Mouse (Mus musculus) C2C12 (cell line): ENCODE measurements around the gene Mff. TPM values are rescaled to one million over a fixed set of nuclear protein-coding genes. Genes with fewer than 3 reads are reported as not detected.

Experiments
- H3K27me3 ChIP-seq: one replicate; pipeline ENCODE4 v1.6.1; 2011; ENCODE audit not compliant: control insufficient read depth, insufficient read depth, insufficient read length
- H3K36me3 ChIP-seq: one replicate; pipeline ENCODE4 v1.6.1; 2011; ENCODE audit not compliant: control insufficient read depth, insufficient read depth
- H3K4me3 ChIP-seq: one replicate; pipeline ENCODE4 v1.5.1; 2011; ENCODE audit warnings: mild to moderate bottlenecking, control low read depth; ENCODE audit not compliant: poor library complexity, insufficient read depth, severe bottlenecking
- H3K79me2 ChIP-seq: one replicate; pipeline ENCODE4 v1.6.1; 2011; ENCODE audit not compliant: control insufficient read depth, insufficient read depth
- H3K79me3 ChIP-seq: one replicate; pipeline ENCODE4 v1.6.1; 2011; ENCODE audit warnings: low read depth, control low read depth
- H3ac ChIP-seq: one replicate; pipeline ENCODE3; 2011; ENCODE audit warnings: low read depth; ENCODE audit not compliant: control insufficient read depth, insufficient read length
- CEBPB ChIP-seq: IDR thresholded peaks from one replicate; pipeline ENCODE4 v1.6.1; 2011; ENCODE audit warnings: low read depth, mild to moderate bottlenecking, control low read depth, moderate library complexity
- CTCF ChIP-seq: IDR thresholded peaks from one replicate; pipeline ENCODE4 v1.5.1; 2011; ENCODE audit not compliant: control insufficient read depth, insufficient read depth, insufficient read length
- FOSL1 ChIP-seq: IDR thresholded peaks from one replicate; pipeline ENCODE4 v1.8.0; 2011; ENCODE audit warnings: mild to moderate bottlenecking, low read length; ENCODE audit not compliant: poor library complexity, insufficient read depth, severe bottlenecking
- MAX ChIP-seq: IDR thresholded peaks from one replicate; pipeline ENCODE4 v1.6.1; 2011; ENCODE audit warnings: mild to moderate bottlenecking, control low read depth
- MYOD1 ChIP-seq: IDR thresholded peaks from one replicate; pipeline ENCODE4 v1.6.1; 2011; ENCODE audit warnings: low read depth; ENCODE audit not compliant: control insufficient read depth, insufficient read length
- MYOG ChIP-seq: IDR thresholded peaks from one replicate; pipeline ENCODE4 v1.6.1; 2011; ENCODE audit not compliant: control insufficient read depth, insufficient read length; ENCODE audit errors: extremely low read depth
- USF1 ChIP-seq: IDR thresholded peaks from one replicate; pipeline ENCODE4 v1.6.1; 2011; ENCODE audit warnings: low read depth, mild to moderate bottlenecking, control low read depth, moderate library complexity
- polyA plus RNA-seq: library from polyadenylated mRNA; unstranded; fragments of >200 nt; fragmentation: generic; extraction: Trizol; gene quantifications from one replicate; pipeline ENCODE4 v1.2.1, GENCODE M21; 2012; ENCODE audit warnings: missing spikeins

Mff gene
- polyA plus RNA-seq, 1 experiment: 80.6 TPM

- Histone ChIP-seq H3K36me3 (peaks cover 50% of the 10 kb centered on the region), H3K27me3 (no peaks in the 10 kb centered on the region), H3K79me3 (no peaks in the 10 kb centered on the region), H3K4me3 (no peak overlapping the region), H3ac (no peak overlapping the region), H3K79me2 (no peaks in the 10 kb centered on the region)
- TF ChIP-seq CTCF (no peak), MYOG (no peak), MAX (no peak), USF1 (no peak), MYOD1 (no peak), CEBPB (no peak), FOSL1 (no peak)
These were observed 19.3 kb downstream of the Mff start for GRCm38 (mm10) chr1:82743962-82744361.

DNA sequence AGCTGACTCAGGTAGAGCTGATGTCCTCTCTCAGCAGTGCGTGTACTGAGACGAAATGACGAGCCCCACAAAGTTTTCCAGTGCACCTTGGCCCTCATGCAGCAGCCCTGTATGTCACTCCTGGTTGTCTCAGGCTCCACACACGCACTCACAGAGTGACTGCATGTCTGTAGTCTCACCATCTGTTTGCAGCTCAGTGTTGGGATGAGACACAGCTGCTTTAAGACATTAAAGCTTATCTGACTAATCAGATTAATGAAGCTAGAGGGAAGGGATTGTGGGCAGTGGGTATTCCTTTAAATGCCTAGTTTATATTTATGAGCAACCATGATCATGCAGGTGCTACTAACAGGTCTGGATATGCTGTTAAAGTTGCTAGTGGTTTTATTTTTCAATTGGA, 21.7 kb downstream of the Mff start:
- TF ChIP-seq MAX: no peak
- Histone ChIP-seq H3K4me3 (no peak overlapping the region), H3K79me2 (no peaks in the 10 kb centered on the region), H3ac (no peak overlapping the region), H3K36me3 (peaks cover 44% of the 10 kb centered on the region), H3K79me3 (no peaks in the 10 kb centered on the region), H3K27me3 (no peaks in the 10 kb centered on the region)

DNA sequence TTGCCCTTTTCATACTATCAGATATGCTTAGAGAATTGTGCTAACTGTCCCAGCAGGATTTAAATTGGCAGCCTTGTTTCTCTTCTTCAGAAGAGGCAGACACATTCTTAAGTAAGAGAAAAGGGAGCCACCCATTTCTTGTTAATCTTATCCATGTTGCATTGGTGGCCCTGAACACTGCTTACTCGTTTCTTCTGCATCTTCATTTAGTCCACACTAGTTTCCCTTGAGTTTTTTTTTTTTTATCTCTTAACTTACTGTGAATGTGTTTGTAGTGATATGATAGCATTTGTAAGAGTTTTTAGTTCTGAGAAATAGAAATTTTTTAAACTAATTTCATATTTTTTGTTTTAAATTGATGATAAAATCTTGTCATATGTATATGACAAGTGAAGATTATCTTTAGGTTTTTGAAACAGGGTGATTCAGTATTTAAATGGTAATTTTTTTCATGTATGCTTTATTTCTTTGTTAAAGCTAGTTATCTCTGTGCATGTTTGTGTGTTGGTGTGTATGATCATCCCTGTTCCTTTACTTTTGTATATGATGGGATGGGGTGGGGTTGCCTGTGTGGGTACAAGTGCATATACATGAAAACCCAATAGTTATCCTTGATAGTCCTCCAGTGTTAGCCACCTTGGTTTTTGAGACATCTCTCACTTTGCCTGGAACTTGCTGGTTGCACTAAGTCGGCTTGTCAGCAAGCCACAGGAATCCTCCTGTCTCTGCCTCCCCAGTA, 23.2 kb downstream of the Mff start:
- H3K27me3 ChIP-seq: no peaks in the 10 kb centered on the region
- no peak overlapping the region for H3ac ChIP-seq
- H3K4me3 ChIP-seq: no peak overlapping the region
- peaks cover 43% of the 10 kb centered on the region for H3K36me3 ChIP-seq
- no peaks in the 10 kb centered on the region for H3K79me3 ChIP-seq
- TF ChIP-seq MYOD1: no peak
- no peak for TF ChIP-seq USF1
- no peak for TF ChIP-seq FOSL1
- no peak for TF ChIP-seq CEBPB
- TF ChIP-seq MYOG: no peak
- H3K79me2 ChIP-seq: no peaks in the 10 kb centered on the region

GRCm38 (mm10) chr1:82759520-82759919, 34.8 kb downstream of the Mff start:
- no peaks in the 10 kb centered on the region for H3K79me3 ChIP-seq
- no peak overlapping the region for H3K4me3 ChIP-seq
- no peaks in the 10 kb centered on the region for H3K79me2 ChIP-seq
- no peak overlapping the region for H3ac ChIP-seq
- TF ChIP-seq MYOG (no peak), CEBPB (no peak), CTCF (no peak), FOSL1 (no peak), USF1 (no peak), MAX (no peak), MYOD1 (no peak)
- no peaks in the 10 kb centered on the region for H3K27me3 ChIP-seq
- peaks cover 25% of the 10 kb centered on the region for H3K36me3 ChIP-seq

DNA sequence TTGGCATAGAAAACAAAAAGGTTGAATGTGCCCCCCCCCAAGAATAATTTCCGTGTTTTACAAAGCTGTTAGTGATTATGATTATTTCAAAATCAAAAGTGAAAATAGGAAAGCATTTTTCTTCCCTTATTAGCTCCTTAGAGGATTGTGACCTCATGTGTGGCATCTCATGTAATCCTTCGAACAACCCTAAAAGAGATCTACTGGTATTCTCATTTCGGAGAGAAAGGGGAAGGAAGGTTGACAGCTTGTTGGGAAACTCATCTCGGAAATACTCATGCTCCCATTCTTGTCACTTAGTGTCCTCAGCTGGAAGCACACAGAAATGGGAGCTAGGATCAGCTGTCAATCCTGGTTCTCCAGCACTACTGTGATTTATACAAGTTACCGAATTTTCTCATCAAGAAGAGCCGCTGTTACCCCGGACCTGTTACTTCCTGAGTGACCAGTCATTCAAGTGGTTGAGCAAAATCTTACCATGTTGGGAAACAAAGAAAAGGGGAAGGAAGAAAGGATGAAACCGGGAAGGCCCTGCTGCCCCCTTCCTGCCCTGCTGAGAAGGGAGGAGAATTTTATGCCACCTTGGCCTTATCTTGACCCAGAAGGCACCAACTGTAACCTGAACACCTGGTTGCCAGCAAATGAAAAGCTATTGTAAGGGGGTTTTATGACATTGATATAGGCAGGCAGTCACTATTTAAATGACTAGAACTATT, 36.9 kb downstream of the Mff start:
- Histone ChIP-seq H3ac (no peak overlapping the region), H3K36me3 (peaks cover 17% of the 10 kb centered on the region), H3K4me3 (no peak overlapping the region), H3K27me3 (no peaks in the 10 kb centered on the region), H3K79me2 (no peaks in the 10 kb centered on the region), H3K79me3 (no peaks in the 10 kb centered on the region)
- no peak for TF ChIP-seq CTCF
- no peak for TF ChIP-seq MYOG
- no peak for TF ChIP-seq MAX
- TF ChIP-seq USF1: no peak
- TF ChIP-seq MYOD1: no peak

DNA sequence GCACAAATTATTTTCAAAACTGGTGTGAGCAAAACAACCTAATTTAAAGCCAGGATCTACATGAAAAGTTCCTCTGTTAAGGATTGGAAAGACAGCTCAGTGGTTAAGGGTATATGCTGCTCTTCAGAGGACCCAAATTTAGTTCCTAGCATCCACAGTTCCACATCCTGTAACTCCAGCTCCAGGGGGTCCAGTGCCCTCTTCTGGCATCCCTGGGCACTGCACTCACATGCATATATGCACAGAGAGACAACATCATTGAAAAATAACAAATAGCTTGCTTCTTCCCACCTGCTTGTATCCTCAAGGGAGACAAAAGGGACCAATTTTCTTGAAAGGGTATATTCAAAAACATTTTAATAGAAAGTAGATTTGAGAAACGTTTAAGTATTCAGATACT, 37.6 kb downstream of the Mff start:
- peaks cover 12% of the 10 kb centered on the region for H3K36me3 ChIP-seq
- TF ChIP-seq FOSL1: no peak
- no peak for TF ChIP-seq CEBPB
- no peak for TF ChIP-seq USF1
- no peak for TF ChIP-seq CTCF
- no peak for TF ChIP-seq MAX
- no peak for TF ChIP-seq MYOG
- TF ChIP-seq MYOD1: no peak
- H3K4me3 ChIP-seq: no peak overlapping the region
- H3K79me3 ChIP-seq: no peaks in the 10 kb centered on the region
- H3K79me2 ChIP-seq: no peaks in the 10 kb centered on the region
- H3K27me3 ChIP-seq: no peaks in the 10 kb centered on the region
- no peak overlapping the region for H3ac ChIP-seq
